Mouse (Mus musculus) cortical plate, adult 2 months (tissue): ENCODE results near the gene Rhcg. TPM values are rescaled to one million over a fixed set of nuclear protein-coding genes. Genes with fewer than 3 reads are reported as not detected.

Source experiments
- H3K27ac ChIP-seq: fragments of 200-500 bp; 2 replicates; pipeline ENCODE4 v1.5.1; 2012; ENCODE audit warnings: low read length, control low read depth, inconsistent platforms; ENCODE audit not compliant: insufficient read depth
- H3K4me1 ChIP-seq: fragments of 200-500 bp; 2 replicates; pipeline ENCODE4 v1.6.1; 2011; ENCODE audit warnings: low read length; ENCODE audit not compliant: control insufficient read depth, insufficient read depth
- H3K4me3 ChIP-seq: fragments of 200-500 bp; 2 replicates; pipeline ENCODE4 v1.5.1; 2011; ENCODE audit warnings: mild to moderate bottlenecking, low read length, control low read depth; ENCODE audit not compliant: insufficient read depth
- CTCF ChIP-seq: fragments of 200-500 bp; IDR thresholded peaks from 2 replicates; pipeline ENCODE4 v1.5.1; 2011; ENCODE audit warnings: mild to moderate bottlenecking, control low read depth, low read length; ENCODE audit not compliant: insufficient read depth; ENCODE audit errors: extremely low read depth
- POLR2A ChIP-seq: fragments of 200-500 bp; IDR thresholded peaks from 2 replicates; pipeline ENCODE4 v1.6.1; 2011; ENCODE audit warnings: mild to moderate bottlenecking, low read length, control low read depth; ENCODE audit not compliant: insufficient read depth; ENCODE audit errors: extremely low read depth
- polyA plus RNA-seq: library from polyadenylated mRNA; depleted of rRNA; stranded (reverse); fragments of >200 nt; gene quantifications from 2 replicates; pipeline ENCODE4 v1.2.3, GENCODE M21; 2012; rRNA removed

Rhcg gene
- polyA plus RNA-seq = 0.38 and 0.59 TPM in 2 replicates

DNA sequence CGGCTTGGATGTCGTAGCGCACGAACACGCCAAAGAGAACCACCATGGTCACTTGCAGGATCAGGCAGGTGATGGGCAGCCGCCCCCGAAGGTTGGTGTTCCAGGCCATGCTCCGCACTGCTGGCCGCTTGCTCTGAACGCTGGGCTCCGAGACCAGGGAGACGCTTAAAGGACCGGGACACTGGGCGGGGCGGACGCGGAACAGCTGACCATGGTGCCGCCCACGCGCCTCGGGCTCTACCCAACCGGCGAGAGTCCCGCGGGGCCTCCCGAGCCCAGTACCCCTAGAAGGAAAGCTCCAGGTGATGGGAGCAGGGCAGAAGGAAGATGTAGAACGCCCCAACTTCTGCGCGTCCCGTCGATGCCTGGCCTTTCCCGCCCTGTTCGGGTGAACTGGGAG is at the start of gene Rhcg:
Rhcg (minus strand) TSS at position 240 of the 400 bp plus-strand sequence.
- Histone ChIP-seq H3K4me1 (no peaks in the 10 kb centered on the region), H3K4me3 (no peak within 1 kb of the TSS), H3K27ac (no peak within 1 kb of the TSS)
- TF ChIP-seq CTCF = no peak
- TF ChIP-seq POLR2A = no peak

DNA sequence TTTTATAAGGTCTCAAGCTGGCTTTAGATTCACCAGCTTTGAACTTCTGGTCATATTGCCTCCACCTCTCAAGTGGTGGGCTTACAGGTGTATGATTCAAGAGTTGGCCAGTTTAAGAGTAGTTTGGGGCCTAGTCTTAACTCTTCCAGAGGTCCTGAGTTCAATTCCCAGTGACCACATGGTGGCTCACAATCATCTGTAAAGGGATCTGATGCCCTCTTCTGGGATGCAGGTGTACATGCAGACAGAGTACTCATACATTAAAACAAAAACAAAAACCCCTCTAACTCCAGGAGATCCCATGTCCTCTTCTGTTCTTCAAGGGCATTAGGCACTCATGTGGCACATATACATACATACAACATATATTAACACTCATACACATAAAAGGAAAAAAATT is 49.2 kb upstream of the Rhcg start:
- H3K4me3 ChIP-seq = no peak overlapping the region
- no peak for TF ChIP-seq CTCF
- no peak for TF ChIP-seq POLR2A
- H3K27ac ChIP-seq = no peak overlapping the region
- H3K4me1 ChIP-seq = no peaks in the 10 kb centered on the region

DNA sequence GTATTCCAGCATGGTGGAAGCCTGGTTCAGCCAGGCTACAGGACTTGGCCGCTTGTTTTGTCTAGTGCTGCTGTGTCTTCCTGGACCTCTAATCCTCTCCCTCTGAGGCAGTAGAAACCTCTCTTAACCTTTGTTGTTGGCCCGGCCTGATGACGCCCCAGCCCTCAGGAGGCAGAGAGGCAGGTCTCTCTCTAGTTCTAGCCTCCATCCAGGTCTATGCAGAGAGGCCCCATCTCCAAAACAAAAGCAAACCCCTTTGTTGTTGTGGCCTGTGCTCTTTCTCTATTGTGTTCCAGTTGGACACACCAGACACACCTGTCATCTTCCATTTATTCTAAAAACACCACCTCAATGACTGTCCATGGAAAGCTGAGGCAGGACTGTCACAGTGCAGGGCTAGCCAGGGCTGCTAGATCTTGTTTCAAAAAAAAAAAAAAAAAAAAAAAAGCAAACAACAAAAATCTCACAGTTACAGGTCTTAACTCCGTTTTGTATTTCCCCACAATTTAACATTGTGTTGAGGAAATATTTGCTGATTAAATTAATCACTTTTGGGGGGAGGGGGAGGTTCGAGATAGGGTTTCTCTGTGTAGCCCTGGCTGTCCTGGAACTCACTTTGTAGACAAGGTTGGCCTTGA is 43.9 kb upstream of the Rhcg start:
- no peak overlapping the region for H3K27ac ChIP-seq
- H3K4me1 ChIP-seq = no peaks in the 10 kb centered on the region
- no peak for TF ChIP-seq CTCF
- TF ChIP-seq POLR2A = no peak
- H3K4me3 ChIP-seq = no peak overlapping the region; the same call in 1 of the 2 replicates

DNA sequence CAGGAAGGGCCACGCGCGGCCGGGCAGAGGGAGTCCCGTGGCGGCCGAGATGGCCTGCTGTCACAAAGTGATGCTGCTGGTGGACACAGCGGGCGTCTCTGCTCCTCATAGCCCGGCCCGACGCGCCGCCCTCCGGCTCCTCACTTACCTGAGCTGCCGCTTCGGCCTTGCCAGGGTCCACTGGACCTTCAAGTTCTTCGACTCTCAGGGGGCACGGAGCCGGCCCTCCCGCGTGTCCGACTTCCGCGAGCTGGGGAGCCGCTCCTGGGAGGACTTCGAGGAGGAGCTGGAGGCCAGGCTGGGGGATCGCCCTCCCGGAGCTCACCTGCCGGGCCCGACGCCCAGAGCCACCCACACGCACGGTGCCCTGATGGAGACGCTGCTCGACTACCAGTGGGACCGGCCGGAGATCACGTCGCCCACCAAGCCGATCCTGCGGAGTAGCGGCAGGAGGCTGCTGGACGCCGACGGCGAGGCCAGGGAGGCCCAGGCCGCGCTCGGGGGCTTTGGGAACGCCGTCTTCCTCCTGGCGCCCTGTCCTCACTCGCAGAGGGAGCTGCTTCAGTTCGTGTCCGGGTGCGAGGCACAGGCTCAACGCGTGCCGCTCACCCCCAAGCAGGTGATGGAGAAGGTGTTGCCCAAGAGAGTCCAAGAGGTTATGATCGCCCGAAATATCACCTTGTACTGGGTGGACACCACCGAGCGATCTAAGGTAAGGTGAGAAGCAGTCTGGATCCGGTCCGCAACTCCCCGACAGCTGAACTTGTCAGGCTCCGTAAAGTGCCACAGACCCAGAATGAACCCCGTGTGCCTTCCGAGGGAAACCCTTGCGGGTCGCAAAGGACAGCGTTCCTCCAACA is 43.1 kb upstream of the Rhcg start:
- peak overlapping the region; percentile 41 for H3K4me3 ChIP-seq
- H3K4me1 ChIP-seq = no peaks in the 10 kb centered on the region
- no peak for TF ChIP-seq CTCF
- H3K27ac ChIP-seq = no peak overlapping the region

DNA sequence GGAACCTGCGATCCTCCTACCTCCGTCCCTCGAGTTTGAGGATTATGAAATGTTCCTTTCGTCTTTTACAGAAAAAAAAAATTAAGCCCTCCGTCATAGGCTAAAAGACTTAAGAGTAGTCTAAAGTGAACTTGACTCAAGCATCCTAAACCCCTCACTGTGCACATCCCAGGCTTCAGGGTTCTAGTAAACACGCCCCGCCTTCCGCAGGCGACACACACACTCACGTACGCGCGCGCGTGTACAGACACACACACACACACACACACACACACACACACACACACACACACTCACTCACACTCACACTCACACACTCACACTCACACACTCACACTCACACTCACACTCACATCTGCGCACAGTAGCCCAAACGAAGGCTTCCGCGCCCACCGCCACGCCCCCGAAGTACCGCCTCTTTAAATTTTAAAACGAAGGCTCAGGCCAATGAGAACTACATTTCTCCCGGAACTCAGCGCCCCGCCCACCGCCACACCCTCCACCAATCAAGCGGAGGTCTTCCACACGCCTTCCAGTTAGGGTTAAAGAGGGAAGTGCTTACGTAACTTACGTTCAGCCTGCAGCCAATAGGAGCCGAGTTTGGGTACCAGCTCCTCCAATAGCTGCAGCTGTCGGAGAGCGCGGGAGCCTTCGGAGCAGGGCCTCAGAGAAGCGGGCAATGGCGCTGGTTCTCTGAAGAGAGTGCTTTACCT is 42.3 kb upstream of the Rhcg start, which contains the start of gene Ticrr:
Ticrr (plus strand) TSS at position 619 of the 713 bp plus-strand sequence.
- TF ChIP-seq POLR2A (no peak), CTCF (no peak)
- Histone ChIP-seq H3K27ac (no peak within 1 kb of the TSS), H3K4me1 (no peaks in the 10 kb centered on the region), H3K4me3 (peak within 1 kb of the TSS; percentile 41)

DNA sequence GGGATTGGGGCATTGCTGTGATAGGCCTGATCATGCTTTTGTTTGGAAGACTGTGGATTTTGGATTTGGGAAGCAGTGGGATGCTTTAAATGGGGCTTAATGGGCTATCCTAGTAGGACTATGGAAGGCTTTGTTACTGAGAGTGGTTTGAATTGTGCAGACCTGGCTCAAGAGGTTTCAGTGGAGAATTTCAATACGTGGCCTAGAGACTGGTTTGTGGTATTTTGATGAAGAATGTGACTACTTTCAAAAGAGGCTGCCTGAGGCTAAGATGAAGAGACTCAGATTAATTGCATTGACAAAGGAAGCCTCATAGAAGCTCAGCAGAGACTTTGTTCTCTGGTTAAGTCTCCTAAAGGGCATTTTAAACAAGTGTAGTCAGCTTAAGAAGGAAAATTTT is 37.1 kb upstream of the Rhcg start:
- TF ChIP-seq POLR2A (no peak), CTCF (no peak)
- no peak overlapping the region for H3K4me3 ChIP-seq
- no peak overlapping the region for H3K27ac ChIP-seq
- no peaks in the 10 kb centered on the region for H3K4me1 ChIP-seq

DNA sequence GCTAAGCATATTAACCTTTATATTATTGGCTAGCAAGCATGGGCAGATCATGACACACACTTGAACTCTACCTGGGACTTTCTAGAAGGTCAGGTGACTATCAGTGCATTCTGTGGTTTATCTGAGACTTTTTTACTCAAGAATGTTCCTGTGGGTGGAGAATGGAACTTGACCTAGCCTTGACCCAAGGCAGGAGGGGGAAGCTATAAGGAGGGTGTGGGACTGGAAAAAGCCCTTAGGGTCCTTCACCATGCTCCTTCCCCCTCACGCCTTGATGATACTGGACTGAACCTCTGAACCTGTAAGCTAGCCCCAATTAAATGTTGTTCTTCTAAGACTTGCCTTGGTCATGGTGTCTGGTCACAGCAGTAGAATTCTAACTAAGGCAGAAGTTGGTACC is 36.7 kb upstream of the Rhcg start:
- Histone ChIP-seq H3K27ac (no peak overlapping the region), H3K4me1 (no peaks in the 10 kb centered on the region), H3K4me3 (no peak overlapping the region)
- TF ChIP-seq POLR2A (no peak), CTCF (no peak)

DNA sequence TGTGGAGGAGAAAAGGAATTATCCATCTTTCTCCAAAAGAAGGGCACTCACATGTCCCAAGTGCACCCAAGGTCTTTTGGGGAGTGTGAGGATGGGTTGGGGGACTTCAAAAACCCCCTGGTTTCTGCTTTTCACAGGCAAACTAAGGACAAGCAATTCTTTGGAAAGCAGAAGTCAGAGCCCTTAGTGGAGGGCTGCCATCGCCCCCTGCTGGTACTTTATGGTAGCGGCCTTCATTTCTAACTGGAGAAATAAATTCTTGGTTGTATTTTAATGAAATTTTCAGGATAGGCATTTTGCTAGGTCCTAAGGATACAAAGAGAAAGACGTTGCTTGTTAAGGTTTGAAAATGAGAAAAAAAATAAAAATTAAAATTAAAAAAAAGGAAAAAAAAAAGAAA is 31.5 kb upstream of the Rhcg start:
- no peak overlapping the region for H3K27ac ChIP-seq
- no peak overlapping the region for H3K4me3 ChIP-seq
- TF ChIP-seq CTCF = peak; percentile 65
- no peak for TF ChIP-seq POLR2A
- H3K4me1 ChIP-seq = no peaks in the 10 kb centered on the region

DNA sequence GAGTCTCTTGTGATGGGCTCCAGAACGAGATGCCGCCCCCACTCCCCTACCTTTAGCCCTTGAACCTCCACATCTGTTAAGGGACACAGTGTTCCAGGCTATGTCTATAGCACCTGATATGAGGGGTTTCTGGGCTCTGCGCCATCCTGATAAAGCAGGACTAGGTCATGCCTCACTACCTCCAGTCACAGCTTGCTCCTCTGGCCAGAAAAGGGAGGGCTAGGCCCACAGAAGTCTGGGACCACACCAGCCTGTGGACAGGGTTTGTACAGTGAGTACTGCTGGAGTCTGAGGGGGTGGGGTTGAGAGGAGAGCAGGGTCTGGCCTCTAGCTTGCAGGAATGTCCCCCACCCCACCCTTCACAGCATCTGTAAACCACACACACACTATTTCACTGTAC is 29.8 kb upstream of the Rhcg start:
- H3K4me3 ChIP-seq = no peak overlapping the region
- H3K4me1 ChIP-seq = no peaks in the 10 kb centered on the region
- H3K27ac ChIP-seq = no peak overlapping the region
- TF ChIP-seq CTCF (no peak), POLR2A (no peak)
